Mouse (Mus musculus) stomach, postnatal 0 days (tissue): ENCODE measurements at regions not wholly inside any gene's neighbourhood (a gene's known extent, or its start where the extent isn't known, plus 50 kb on each side); places are given as distances from the start of the nearest gene placed in this dataset.
A peak's percentile ranks its signal among the peaks of the same experiment; 100 is the strongest.

Source experiments
- ATAC-seq: fragments of 200-750 bp; cut with Nextera tagmentation; 2 replicates; pipeline ENCODE4 v1.8.0; 2017; ENCODE audit not compliant: low FRiP score, low TSS enrichment
- DNase-seq: peaks from one replicate; pipeline ENCODE4 v3.0.0-alpha.2; 2016; ENCODE audit warnings: low spot score
- H3K27ac ChIP-seq: fragments of 300-500 bp; sonication (generic); replicated peaks from 2 replicates; pipeline ENCODE4 v1.5.1; 2014; ENCODE audit warnings: mild to moderate bottlenecking, control low read depth
- H3K27me3 ChIP-seq: fragments of 300-500 bp; sonication (generic); 2 replicates; pipeline ENCODE4 v1.6.1; 2014; ENCODE audit warnings: low read length; ENCODE audit not compliant: control insufficient read depth, insufficient read depth
- H3K36me3 ChIP-seq: fragments of 300-500 bp; sonication (generic); 2 replicates; pipeline ENCODE4 v1.6.1; 2014; ENCODE audit warnings: low read length, mixed read lengths; ENCODE audit not compliant: control insufficient read depth, insufficient read depth
- H3K4me1 ChIP-seq: fragments of 300-500 bp; sonication (generic); replicated peaks from 2 replicates; pipeline ENCODE4 v1.6.1; 2014; ENCODE audit warnings: antibody characterized with exemption; ENCODE audit not compliant: control insufficient read depth, insufficient read depth
- H3K4me2 ChIP-seq: fragments of 300-500 bp; sonication (generic); replicated peaks from 2 replicates; pipeline ENCODE4 v1.6.1; 2014; ENCODE audit warnings: low read depth, mild to moderate bottlenecking, control low read depth, moderate library complexity
- H3K4me3 ChIP-seq: fragments of 300-500 bp; sonication (generic); 2 replicates; pipeline ENCODE4 v1.5.1; 2014; ENCODE audit warnings: low read depth, low read length, control low read depth
- H3K9ac ChIP-seq: fragments of 300-500 bp; sonication (generic); 2 replicates; pipeline ENCODE4 v1.6.1; 2014; ENCODE audit warnings: mild to moderate bottlenecking, low read length, control low read depth, mixed read lengths
- H3K9me3 ChIP-seq: fragments of 300-500 bp; sonication (generic); 2 replicates; pipeline ENCODE4 v1.6.1; 2016; ENCODE audit warnings: low read length; ENCODE audit not compliant: control insufficient read depth
- CTCF ChIP-seq: IDR thresholded peaks from 2 replicates; pipeline ENCODE4 v1.5.1; 2016; ENCODE audit warnings: antibody characterized with exemption, low read depth, mild to moderate bottlenecking, moderate library complexity
- EP300 ChIP-seq: optimal IDR thresholded peaks from 2 replicates; pipeline ENCODE3; 2016; ENCODE audit warnings: antibody characterized with exemption

DNA sequence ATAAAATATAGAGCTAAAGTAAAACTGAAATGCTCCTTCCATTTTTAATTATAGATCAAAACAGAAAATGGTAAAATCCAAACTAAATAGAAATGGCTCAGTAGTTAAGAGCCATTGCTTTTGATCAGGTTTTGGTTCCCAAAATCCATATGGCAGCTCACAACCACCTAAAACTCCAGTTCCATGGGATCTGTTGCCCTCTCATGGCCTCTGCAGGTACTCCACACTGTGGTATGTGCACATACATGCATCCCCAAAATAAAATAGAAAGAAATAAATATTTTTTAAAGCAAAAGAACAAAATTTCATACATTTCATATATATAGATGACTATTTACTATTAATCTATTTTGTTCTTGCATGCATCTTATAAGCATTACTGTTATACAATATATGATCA, 1396.1 kb downstream of the Diaph2 start:
- Histone ChIP-seq H3K27me3 (no peaks in the 10 kb centered on the region), H3K27ac (no peak overlapping the region), H3K36me3 (no peaks in the 10 kb centered on the region), H3K9ac (no peak overlapping the region), H3K4me2 (no peak overlapping the region), H3K9me3 (no peaks in the 10 kb centered on the region), H3K4me1 (no peaks in the 10 kb centered on the region), H3K4me3 (no peak overlapping the region)
- ATAC-seq, result no peak
- DNase-seq, result no peak
- TF ChIP-seq CTCF (0 out of 2 replicates have a peak, but pooled peaks have one; percentile 25), EP300 (no peak)

DNA sequence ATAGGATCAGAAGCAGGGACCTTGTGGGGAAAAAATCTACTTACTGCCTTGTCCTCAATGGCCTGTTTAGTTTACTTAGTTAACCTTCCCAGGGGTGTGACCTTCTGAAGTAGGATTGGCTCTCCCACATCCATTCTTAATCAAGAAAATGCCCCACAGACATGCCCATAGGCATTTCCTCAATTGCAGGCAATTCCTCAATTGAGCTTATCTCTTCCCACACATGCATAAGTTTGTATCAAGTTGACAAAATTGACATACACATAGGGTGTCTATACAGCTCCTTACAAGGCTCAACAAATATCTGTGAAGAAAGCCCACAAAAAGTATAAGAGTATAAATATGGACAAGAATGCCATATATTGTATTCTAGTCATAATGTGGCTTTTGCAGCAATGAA, 1401.4 kb downstream of the Diaph2 start:
- no peak for DNase-seq
- no peak for ATAC-seq
- no peak overlapping the region for H3K4me2 ChIP-seq
- H3K9ac ChIP-seq, result no peak overlapping the region
- H3K27ac ChIP-seq, result no peak overlapping the region
- H3K4me1 ChIP-seq, result no peaks in the 10 kb centered on the region
- TF ChIP-seq EP300, result no peak
- TF ChIP-seq CTCF, result no peak
- no peaks in the 10 kb centered on the region for H3K9me3 ChIP-seq
- H3K36me3 ChIP-seq, result no peaks in the 10 kb centered on the region
- no peaks in the 10 kb centered on the region for H3K27me3 ChIP-seq
- no peak overlapping the region for H3K4me3 ChIP-seq
